Mouse (Mus musculus) heart, embryonic 13.5 days (tissue): ENCODE results near the gene Slc9a9. TPM values are rescaled to one million over a fixed set of nuclear protein-coding genes. Genes with fewer than 3 reads are reported as not detected.

Experiments
- ATAC-seq: fragments of 200-750 bp; cut with Nextera tagmentation; 2 replicates; pipeline ENCODE4 v1.8.0; 2017; ENCODE audit warnings: moderate TSS enrichment; ENCODE audit not compliant: insufficient number of reproducible peaks, low FRiP score, low TSS enrichment; ENCODE audit errors: extremely low read depth
- H3K27ac ChIP-seq: fragments of 300-500 bp; sonication (generic); replicated peaks from 2 replicates; pipeline ENCODE4 v1.5.1; 2015; ENCODE audit warnings: moderate library complexity, mild to moderate bottlenecking, inconsistent platforms
- H3K27me3 ChIP-seq: fragments of 300-500 bp; sonication (generic); replicated peaks from 2 replicates; pipeline ENCODE4 v1.6.1; 2015; ENCODE audit warnings: mild to moderate bottlenecking, inconsistent platforms
- H3K36me3 ChIP-seq: fragments of 300-500 bp; sonication (generic); 2 replicates; pipeline ENCODE4 v1.6.1; 2015; ENCODE audit warnings: mild to moderate bottlenecking, inconsistent platforms
- H3K4me1 ChIP-seq: fragments of 300-500 bp; sonication (generic); 2 replicates; pipeline ENCODE4 v1.6.1; 2015; ENCODE audit warnings: inconsistent platforms
- H3K4me2 ChIP-seq: fragments of 300-500 bp; sonication (generic); 2 replicates; pipeline ENCODE4 v1.6.1; 2015; ENCODE audit warnings: inconsistent platforms, mild to moderate bottlenecking, moderate library complexity
- H3K4me3 ChIP-seq: fragments of 300-500 bp; sonication (generic); 2 replicates; pipeline ENCODE4 v1.5.1; 2015; ENCODE audit warnings: moderate library complexity, mild to moderate bottlenecking, inconsistent platforms
- H3K9ac ChIP-seq: fragments of 300-500 bp; sonication (generic); 2 replicates; pipeline ENCODE4 v1.6.1; 2015; ENCODE audit warnings: inconsistent platforms, mild to moderate bottlenecking, moderate library complexity
- H3K9me3 ChIP-seq: fragments of 300-500 bp; sonication (generic); 2 replicates; pipeline ENCODE4 v1.6.1; 2016; ENCODE audit warnings: inconsistent platforms
- WGBS: fragments of 180-500 bp; shearing (Covaris S2); methylation state at CpG from one replicate; pipeline ENCODE4 v1.1.7; 2015; ENCODE audit warnings: mixed read lengths; 5-methylcytosine and 5-hydroxymethylcytosine counted together
- polyA plus RNA-seq: library from polyadenylated mRNA; unstranded; fragments of >200 nt; fragmentation: Nextera tagmentation; extraction: Ambion mirVana; gene quantifications from 2 replicates; pipeline ENCODE4 v1.2.1, GENCODE M21; 2015

The Slc9a9 gene
- polyA plus RNA-seq, 1 experiment from 2014 or later = 3.7 TPM

DNA sequence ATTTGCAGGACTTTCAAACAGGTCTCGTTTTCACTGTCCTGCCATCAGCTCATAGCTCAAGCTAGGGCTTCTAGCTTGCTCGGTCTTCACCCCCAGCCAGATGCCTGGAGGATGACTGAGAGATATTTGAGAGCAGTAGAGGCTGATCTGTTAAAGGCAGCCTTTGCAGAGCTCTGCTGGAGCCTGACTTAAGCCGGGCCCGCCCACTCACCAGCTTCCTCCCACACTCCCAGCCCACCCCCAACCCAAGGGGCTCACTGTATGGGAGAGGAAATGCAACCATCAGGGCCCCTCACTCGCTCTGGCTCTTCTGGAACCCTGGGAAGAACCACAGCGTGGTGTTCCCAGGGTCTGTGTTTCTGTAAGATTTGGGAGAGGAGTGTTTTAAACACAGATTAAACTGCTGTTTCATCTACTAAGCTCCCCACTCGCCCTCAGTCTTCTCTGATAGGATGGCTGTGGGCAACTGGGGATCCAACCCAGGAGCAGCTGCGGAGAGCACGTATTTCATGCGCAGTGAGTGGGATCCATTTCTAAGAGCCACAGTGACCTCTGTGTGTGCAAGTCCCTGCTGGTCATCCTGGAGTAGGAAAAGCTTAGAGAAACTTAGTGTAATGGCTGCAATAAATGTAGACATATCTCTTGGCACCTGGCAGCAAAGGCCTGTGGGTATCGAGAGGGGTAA, 451.6 kb downstream of the Slc9a9 start:
- Histone ChIP-seq H3K4me3 (0 out of 2 replicates have a peak overlapping the region, but pooled peaks have one; percentile 11), H3K27ac (peak overlapping the region; percentile 58), H3K4me1 (peaks cover 18% of the 10 kb centered on the region), H3K4me2 (peak overlapping the region; percentile 55), H3K9ac (peak overlapping the region; percentile 29; the same call in 1 of the 2 replicates), H3K9me3 (no peaks in the 10 kb centered on the region), H3K36me3 (no peaks in the 10 kb centered on the region), H3K27me3 (no peaks in the 10 kb centered on the region)
- WGBS = 20% methylated on average over 11 of the region's 11 CpGs
- no peak for ATAC-seq

DNA sequence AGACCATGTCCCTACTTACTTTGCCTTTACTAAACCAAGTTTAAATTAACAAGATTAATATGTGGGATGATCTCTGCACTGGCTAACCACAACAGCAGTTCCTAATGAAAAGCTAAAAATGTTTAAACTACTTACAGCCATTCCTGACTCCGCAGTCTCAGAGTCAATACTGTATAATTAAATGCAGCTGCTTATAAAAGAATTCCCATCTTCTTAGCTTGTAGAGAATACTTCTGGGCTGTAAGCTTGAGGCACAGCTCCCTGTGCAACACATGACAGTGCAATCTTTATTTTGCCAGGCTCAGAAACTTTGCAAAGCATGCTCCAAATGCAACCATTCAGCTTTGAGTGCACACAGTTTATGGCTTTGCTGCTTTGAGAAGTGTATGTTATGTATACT, 456.0 kb downstream of the Slc9a9 start:
- H3K27ac ChIP-seq = no peak overlapping the region
- no peaks in the 10 kb centered on the region for H3K36me3 ChIP-seq
- H3K9me3 ChIP-seq = no peaks in the 10 kb centered on the region
- H3K27me3 ChIP-seq = no peaks in the 10 kb centered on the region
- 74% methylated on average over 1 of the region's 1 CpGs for WGBS
- H3K4me3 ChIP-seq = no peak overlapping the region
- peaks cover 11% of the 10 kb centered on the region for H3K4me1 ChIP-seq
- no peak overlapping the region for H3K9ac ChIP-seq
- H3K4me2 ChIP-seq = no peak overlapping the region
- ATAC-seq = no peak

DNA sequence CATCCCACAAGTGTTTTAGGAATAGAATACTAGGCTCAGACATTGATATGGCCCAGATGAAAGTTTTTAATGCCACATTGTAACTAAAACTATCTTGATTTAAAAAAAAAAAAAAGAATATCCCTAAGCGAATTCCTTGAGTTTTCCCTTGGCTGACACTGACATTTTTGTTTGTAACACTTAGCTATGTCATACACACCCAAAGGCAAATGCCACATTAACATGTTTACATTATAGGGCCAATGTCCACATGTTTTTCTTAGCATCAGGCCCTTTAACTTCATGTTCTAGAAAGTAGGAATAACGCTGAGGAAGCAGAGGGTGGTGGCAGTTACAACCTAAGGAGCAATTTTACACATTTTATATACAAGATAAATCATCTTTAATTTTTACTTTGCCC, 458.1 kb downstream of the Slc9a9 start:
- Histone ChIP-seq H3K27ac (no peak overlapping the region), H3K4me2 (no peak overlapping the region), H3K9me3 (no peaks in the 10 kb centered on the region), H3K4me3 (no peak overlapping the region), H3K27me3 (no peaks in the 10 kb centered on the region), H3K9ac (no peak overlapping the region), H3K36me3 (no peaks in the 10 kb centered on the region), H3K4me1 (no peaks in the 10 kb centered on the region)
- no peak for ATAC-seq
- 67% methylated on average over 2 of the region's 2 CpGs for WGBS

DNA sequence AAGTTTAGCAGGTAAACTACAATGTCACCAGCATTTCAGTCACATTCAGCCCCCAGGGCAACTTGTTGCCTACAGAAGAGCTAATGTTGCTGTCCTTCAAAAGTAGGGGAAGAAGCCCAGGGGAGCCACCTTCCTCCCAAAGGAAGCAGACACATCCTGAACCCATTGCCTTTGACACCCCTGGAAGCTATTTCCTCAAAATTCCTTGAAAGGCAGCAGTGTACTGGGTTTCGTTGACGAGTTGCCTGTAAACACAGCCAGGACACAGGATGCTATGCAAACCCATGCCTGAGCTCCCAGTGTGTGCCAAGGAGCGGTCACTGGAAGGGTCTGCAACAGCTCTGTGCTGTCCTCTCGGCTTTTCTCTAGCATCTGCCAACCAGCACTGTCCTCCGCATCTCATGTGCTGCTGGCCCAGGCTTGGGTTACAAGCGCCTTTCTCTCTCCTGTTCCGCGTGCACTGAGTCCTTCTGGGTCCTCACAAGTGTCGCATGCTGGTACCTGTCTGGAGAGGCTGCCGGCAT, 479.6 kb downstream of the Slc9a9 start:
- ATAC-seq = no peak
- Histone ChIP-seq H3K9me3 (no peaks in the 10 kb centered on the region), H3K27ac (no peak overlapping the region), H3K4me1 (no peaks in the 10 kb centered on the region), H3K27me3 (0 out of 2 replicates have a peak, but pooled peaks cover 2% of the 10 kb centered on the region), H3K4me3 (no peak overlapping the region), H3K36me3 (no peaks in the 10 kb centered on the region), H3K4me2 (no peak overlapping the region), H3K9ac (no peak overlapping the region)
- 80% methylated on average over 10 of the region's 10 CpGs for WGBS

DNA sequence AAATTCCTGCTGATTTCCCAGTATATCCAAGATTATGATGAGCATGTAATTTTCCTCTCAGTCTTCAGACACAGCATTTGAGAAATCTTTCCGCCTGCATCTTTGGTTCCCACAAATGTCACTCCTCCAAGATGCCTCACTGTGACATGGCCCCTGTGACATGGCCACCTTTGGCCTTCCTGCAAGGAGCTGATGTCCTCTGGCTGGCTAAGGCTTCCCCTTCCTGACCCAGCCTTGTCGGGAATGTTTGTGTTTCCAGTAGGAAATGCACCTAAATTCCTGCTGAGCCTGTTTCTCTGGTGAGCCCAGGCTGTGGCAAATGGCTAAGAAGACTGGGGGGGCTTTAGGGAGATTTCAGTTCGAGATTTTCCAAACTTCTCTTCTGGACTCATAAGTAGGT, 480.4 kb downstream of the Slc9a9 start:
- H3K36me3 ChIP-seq = no peaks in the 10 kb centered on the region
- no peak overlapping the region for H3K4me2 ChIP-seq
- ATAC-seq = no peak
- no peaks in the 10 kb centered on the region for H3K9me3 ChIP-seq
- 0 out of 2 replicates have a peak, but pooled peaks cover 2% of the 10 kb centered on the region for H3K27me3 ChIP-seq
- no peaks in the 10 kb centered on the region for H3K4me1 ChIP-seq
- 30% methylated on average over 3 of the region's 3 CpGs for WGBS
- no peak overlapping the region for H3K4me3 ChIP-seq
- no peak overlapping the region for H3K9ac ChIP-seq
- no peak overlapping the region for H3K27ac ChIP-seq

DNA sequence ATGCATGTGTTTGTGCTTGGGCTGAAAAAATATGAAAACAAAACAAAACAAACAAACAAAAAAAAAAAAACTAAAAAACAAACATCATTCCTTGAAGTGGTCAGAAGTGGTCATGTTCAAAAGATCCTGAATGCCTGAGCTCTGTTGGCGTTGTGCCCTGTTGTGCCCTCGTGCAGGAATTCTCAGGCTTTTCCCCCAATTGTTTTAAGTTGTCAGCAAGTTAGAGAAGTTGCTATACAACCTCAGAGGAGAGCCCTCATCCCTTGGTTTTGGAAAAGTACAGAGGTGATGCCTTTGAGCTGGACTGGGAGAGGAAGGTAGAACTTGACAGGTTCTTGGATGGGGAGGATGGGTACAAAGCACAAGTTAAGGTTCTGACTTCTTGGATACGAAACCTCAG, 480.9 kb downstream of the Slc9a9 start:
- H3K9ac ChIP-seq = no peak overlapping the region
- H3K9me3 ChIP-seq = no peaks in the 10 kb centered on the region
- no peaks in the 10 kb centered on the region for H3K36me3 ChIP-seq
- ATAC-seq = no peak
- no peaks in the 10 kb centered on the region for H3K4me1 ChIP-seq
- H3K4me3 ChIP-seq = no peak overlapping the region
- H3K4me2 ChIP-seq = no peak overlapping the region
- H3K27ac ChIP-seq = no peak overlapping the region
- 0 out of 2 replicates have a peak, but pooled peaks cover 2% of the 10 kb centered on the region for H3K27me3 ChIP-seq
- 53% methylated on average over 3 of the region's 3 CpGs for WGBS

DNA sequence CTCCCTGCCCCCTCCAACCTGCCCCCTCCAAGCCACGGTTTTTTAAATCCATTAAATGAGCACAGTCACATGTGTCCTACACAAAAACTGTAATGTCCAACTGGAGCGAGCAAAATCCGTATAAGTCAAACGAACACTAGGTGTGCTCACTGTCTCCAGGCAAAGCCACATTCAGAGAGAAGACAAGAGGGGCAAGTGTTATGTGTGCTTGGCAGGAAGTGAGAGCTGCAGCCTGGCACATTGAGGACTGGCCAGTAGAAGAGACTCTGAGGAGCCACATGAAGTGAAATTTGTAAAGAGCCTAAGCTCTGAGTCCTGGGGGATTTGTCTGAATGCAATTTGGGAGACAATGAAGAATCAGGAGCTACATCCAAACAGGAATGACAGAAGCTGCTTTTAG, 481.3 kb downstream of the Slc9a9 start:
- Histone ChIP-seq H3K9ac (no peak overlapping the region), H3K4me3 (no peak overlapping the region), H3K27ac (no peak overlapping the region), H3K9me3 (no peaks in the 10 kb centered on the region), H3K36me3 (no peaks in the 10 kb centered on the region), H3K27me3 (0 out of 2 replicates have a peak, but pooled peaks cover 2% of the 10 kb centered on the region), H3K4me2 (no peak overlapping the region), H3K4me1 (no peaks in the 10 kb centered on the region)
- WGBS = 66% methylated on average over 4 of the region's 4 CpGs
- no peak for ATAC-seq

DNA sequence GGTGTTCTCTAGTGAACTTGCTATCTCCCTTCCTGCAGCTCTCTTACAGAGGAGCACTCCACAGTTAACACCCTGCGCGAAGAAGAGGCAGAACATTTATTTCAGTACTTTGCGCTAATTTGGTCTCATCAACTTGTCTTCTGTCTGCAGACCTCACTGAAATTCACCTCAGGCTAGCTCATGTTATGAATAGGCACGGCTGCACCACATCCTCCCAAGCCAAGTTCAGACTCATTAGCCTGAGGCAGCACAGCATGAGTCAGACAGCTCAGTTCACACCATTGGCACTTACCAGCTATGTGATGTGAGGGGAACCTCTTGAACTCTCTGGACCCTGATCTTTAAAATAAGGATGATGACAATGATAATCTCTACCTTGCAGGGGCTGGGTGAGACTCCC, 482.0 kb downstream of the Slc9a9 start:
- 0 out of 2 replicates have a peak, but pooled peaks cover 2% of the 10 kb centered on the region for H3K27me3 ChIP-seq
- no peaks in the 10 kb centered on the region for H3K9me3 ChIP-seq
- H3K36me3 ChIP-seq = no peaks in the 10 kb centered on the region
- H3K27ac ChIP-seq = no peak overlapping the region
- H3K4me1 ChIP-seq = no peaks in the 10 kb centered on the region
- no peak for ATAC-seq
- no peak overlapping the region for H3K9ac ChIP-seq
- H3K4me3 ChIP-seq = no peak overlapping the region
- no peak overlapping the region for H3K4me2 ChIP-seq
- WGBS = 59% methylated on average over 4 of the region's 4 CpGs

DNA sequence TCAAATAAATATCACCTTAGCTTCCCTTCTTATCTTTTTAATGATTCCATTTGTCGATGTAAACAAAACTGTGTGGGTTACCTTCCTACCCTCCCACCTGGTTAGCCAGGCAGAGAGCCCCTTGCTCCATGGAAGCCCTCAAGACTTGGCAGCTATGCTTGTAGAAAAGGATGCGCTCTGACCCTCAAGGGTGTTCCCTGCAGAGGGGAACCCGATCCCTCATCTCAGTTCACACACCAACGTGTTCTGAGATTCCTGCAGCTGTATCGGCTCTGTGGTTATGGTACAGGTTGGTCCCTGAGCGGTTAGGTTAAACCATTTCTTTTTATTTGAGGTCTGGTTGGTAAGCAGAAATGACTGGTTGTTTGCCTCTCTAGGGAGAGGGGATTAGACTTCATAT, 484.3 kb downstream of the Slc9a9 start:
- 69% methylated on average over 6 of the region's 6 CpGs for WGBS

DNA sequence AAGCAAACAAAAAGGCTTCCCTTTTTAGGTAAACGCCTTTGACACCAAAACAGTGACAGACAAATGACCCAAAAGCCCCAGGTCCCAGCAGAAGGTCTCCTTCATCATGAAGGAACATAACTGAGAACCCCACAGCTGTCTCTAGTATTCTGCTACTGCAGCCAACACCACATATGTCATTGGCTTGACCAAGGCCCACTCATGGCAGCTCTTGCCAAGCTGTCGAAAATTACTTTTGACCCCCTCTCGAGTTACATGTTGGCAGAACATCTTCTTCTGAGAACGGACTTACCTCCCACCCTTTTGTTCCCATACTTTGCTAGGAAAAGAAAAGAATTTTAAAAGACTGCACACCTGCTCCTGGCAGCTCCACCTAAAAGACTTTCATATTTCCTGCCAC, 488.2 kb downstream of the Slc9a9 start:
- no peak overlapping the region for H3K27ac ChIP-seq
- no peaks in the 10 kb centered on the region for H3K4me1 ChIP-seq
- H3K4me3 ChIP-seq = no peak overlapping the region
- H3K27me3 ChIP-seq = no peaks in the 10 kb centered on the region
- no peak for ATAC-seq
- no peaks in the 10 kb centered on the region for H3K9me3 ChIP-seq
- WGBS = 59% methylated on average over 4 of the region's 4 CpGs
- no peak overlapping the region for H3K9ac ChIP-seq
- H3K4me2 ChIP-seq = no peak overlapping the region
- no peaks in the 10 kb centered on the region for H3K36me3 ChIP-seq

More for the DNA sequence above, 484.3 kb downstream of the Slc9a9 start:
- H3K9me3 ChIP-seq = no peaks in the 10 kb centered on the region
- no peak overlapping the region for H3K4me2 ChIP-seq
- H3K27ac ChIP-seq = no peak overlapping the region
- no peak overlapping the region for H3K9ac ChIP-seq
- no peaks in the 10 kb centered on the region for H3K36me3 ChIP-seq
- H3K4me1 ChIP-seq = no peaks in the 10 kb centered on the region
- no peak overlapping the region for H3K4me3 ChIP-seq
- no peak for ATAC-seq
- 0 out of 2 replicates have a peak, but pooled peaks cover 2% of the 10 kb centered on the region for H3K27me3 ChIP-seq

DNA sequence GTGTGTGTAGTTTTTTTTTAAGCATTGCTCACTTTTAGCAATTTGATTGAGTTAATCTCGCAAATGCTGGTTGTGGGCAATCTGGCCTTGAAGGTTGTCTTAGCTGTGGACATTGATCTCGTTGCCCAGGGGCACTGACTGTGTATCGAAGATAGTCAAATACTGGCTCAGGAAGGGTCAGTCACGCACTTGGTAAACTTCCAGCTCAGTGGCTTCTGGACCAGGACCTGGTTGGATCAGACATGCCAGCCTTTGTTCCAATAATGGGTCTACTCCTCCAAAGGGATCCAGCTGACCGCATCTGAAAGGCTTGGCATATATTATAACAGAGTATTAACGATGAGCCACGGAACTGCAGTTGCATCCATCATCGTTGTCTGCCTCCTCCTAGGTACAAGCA, 489.2 kb downstream of the Slc9a9 start:
- Histone ChIP-seq H3K4me2 (no peak overlapping the region), H3K9me3 (no peaks in the 10 kb centered on the region), H3K27ac (no peak overlapping the region), H3K36me3 (no peaks in the 10 kb centered on the region), H3K9ac (no peak overlapping the region), H3K27me3 (no peaks in the 10 kb centered on the region), H3K4me1 (no peaks in the 10 kb centered on the region), H3K4me3 (no peak overlapping the region)
- ATAC-seq = no peak
- WGBS = 76% methylated on average over 8 of the region's 8 CpGs
